Mouse (Mus musculus): ENCODE results near the gene Gas2l2. TPM values are rescaled to one million over a fixed set of nuclear protein-coding genes. Genes with fewer than 3 reads are reported as not detected.

Gene Gas2l2
- polyA plus RNA-seq, 1 experiment: not detected

DNA sequence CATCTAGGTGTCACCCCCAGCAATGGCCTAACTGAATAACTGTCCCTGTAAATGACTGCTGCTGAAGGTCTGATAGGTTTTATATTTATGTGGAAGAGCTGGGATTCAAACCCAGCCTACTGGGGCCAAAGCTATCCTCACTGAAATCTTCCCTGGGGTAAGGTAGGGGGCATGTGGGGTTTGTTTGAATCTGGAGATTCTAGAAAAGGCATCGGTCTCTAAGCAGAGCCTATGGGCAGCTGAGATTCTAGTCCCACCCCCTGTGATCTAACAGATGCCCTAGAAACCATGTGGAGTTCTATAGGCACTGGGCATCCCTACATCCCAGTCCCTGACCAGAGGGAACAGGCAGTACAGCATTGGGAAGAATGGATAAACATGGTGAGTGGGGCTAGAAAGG is 8.1 kb upstream of the Gas2l2 start, which contains the start of gene 1700020L24Rik:
TSS of gene 1700020L24Rik (plus strand) at position 301 of the 400 bp plus-strand sequence.
- WGBS: 88% methylated on average over 1 of the region's 1 CpGs
- no peak within 1 kb of the TSS for H3K4me3 ChIP-seq (ENCODE audit: insufficient read depth, low read depth, low read length)
- H3K4me1 ChIP-seq (ENCODE audit: control insufficient read depth, insufficient read depth, low read length): peaks cover 4% of the 10 kb centered on the region
- TF ChIP-seq CTCF (IDR thresholded peaks at IDR 0.05; ENCODE audit: insufficient read depth, low read depth, low read length) (no peak), POLR2A (IDR thresholded peaks at IDR 0.05; ENCODE audit: insufficient read depth, low read depth, low read length) (no peak)
- H3K27ac ChIP-seq (ENCODE audit: insufficient read depth, low read depth, low read length): no peak within 1 kb of the TSS

DNA sequence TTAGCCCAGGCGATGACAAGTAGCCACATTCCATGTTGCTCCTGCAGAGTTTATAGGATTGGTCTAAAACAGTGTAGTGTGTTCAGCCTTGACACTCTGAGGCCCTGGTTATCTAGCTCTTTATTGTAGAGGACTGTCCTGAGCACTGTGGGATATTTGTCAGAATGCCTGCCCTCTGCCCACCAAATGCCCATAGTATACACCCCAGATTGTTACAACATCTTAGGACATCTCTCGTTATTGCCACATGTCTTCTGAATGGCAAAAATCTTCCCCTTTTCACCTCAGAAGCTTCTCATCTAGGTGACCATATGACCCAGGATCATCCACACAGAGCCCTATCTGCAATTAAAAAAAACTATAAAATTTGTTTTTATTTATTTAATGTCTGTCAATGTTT is 3.3 kb upstream of the Gas2l2 start:
- no peak overlapping the region for H3K4me3 ChIP-seq (ENCODE audit: insufficient read depth, low read depth, low read length)
- no peak overlapping the region for H3K27ac ChIP-seq (ENCODE audit: insufficient read depth, low read depth, low read length)
- TF ChIP-seq POLR2A (IDR thresholded peaks at IDR 0.05; ENCODE audit: insufficient read depth, low read depth, low read length) (no peak), CTCF (IDR thresholded peaks at IDR 0.05; ENCODE audit: insufficient read depth, low read depth, low read length) (no peak)
- WGBS: 91% methylated on average over 2 of the region's 2 CpGs
- peaks cover 14% of the 10 kb centered on the region for H3K4me1 ChIP-seq (ENCODE audit: control insufficient read depth, insufficient read depth, low read length)

DNA sequence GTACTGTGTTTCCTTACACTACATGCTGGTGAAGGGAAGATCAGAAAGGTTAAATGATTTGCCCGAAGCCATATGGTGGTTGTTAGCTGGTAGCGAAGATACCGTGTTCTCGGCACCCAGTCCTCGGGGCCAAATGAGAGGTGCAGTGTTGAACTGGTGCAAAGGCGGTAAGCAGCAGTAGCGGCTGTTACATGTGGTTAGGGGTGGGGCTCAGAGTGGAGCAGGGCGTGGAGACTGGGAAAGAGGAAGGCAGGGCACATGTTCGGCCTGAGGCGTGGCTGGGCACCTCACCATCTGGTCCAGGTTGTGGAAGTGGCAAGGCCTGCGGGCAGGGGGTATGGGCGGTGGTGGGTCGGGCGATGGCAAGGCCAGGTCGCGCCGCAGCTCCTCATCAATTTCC is 2.3 kb downstream of the Gas2l2 start:
- TF ChIP-seq CTCF (IDR thresholded peaks at IDR 0.05; ENCODE audit: insufficient read depth, low read depth, low read length): no peak
- no peak for TF ChIP-seq POLR2A (IDR thresholded peaks at IDR 0.05; ENCODE audit: insufficient read depth, low read depth, low read length)
- Histone ChIP-seq H3K4me3 (ENCODE audit: insufficient read depth, low read depth, low read length) (peak overlapping the region; percentile 21), H3K27ac (ENCODE audit: insufficient read depth, low read depth, low read length) (no peak overlapping the region), H3K4me1 (ENCODE audit: control insufficient read depth, insufficient read depth, low read length) (peaks cover 22% of the 10 kb centered on the region)
- WGBS: 41% methylated on average over 17 of the region's 17 CpGs

DNA sequence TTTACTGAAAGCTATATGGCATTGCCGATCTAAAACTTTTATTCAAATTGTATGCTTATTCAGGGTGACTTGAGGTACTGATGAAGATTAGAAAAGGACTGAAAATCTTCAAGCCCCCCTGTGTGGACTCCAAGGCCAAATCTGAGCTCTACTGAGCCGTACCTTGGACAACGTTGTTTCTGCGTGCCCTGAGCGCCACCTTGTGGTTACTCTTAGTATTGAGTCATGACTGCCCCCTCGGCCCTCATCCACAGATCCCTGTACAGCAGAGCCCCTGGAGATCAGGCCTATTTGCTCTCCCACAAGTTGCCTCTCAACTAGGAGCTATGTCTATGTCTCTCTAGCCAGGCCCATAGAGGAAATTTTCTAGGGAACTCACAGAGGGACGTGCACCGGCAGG is 4.6 kb downstream of the Gas2l2 start:
- TF ChIP-seq POLR2A (IDR thresholded peaks at IDR 0.05; ENCODE audit: insufficient read depth, low read depth, low read length): no peak
- peak; percentile 82 for TF ChIP-seq CTCF (IDR thresholded peaks at IDR 0.05; ENCODE audit: insufficient read depth, low read depth, low read length)
- Histone ChIP-seq H3K27ac (ENCODE audit: insufficient read depth, low read depth, low read length) (no peak overlapping the region), H3K4me3 (ENCODE audit: insufficient read depth, low read depth, low read length) (no peak overlapping the region), H3K4me1 (ENCODE audit: control insufficient read depth, insufficient read depth, low read length) (peaks cover 26% of the 10 kb centered on the region)
- 8% methylated on average over 8 of the region's 8 CpGs for WGBS

DNA sequence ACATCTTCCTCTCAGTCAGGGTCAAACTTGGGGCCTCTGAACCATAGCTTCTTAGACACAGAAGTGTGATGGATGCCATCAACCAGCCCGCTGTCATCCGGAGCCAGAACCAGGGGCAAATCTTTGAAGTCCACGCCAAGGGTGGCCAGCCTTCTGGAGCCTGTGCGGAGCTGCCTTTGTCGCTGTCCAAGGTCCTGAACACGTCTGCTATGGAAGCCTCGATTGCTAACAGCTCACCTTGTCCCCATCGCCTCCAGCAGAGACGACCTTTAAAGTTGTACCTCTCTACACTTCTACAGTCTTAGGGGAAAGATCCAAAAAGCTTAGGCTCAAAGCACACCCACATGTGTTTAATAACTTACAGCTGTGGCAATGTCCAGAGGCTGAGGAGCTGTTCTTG is 8.0 kb downstream of the Gas2l2 start:
- Histone ChIP-seq H3K27ac (ENCODE audit: insufficient read depth, low read depth, low read length) (no peak overlapping the region), H3K4me1 (ENCODE audit: control insufficient read depth, insufficient read depth, low read length) (peaks cover 43% of the 10 kb centered on the region), H3K4me3 (ENCODE audit: insufficient read depth, low read depth, low read length) (no peak overlapping the region)
- no peak for TF ChIP-seq POLR2A (IDR thresholded peaks at IDR 0.05; ENCODE audit: insufficient read depth, low read depth, low read length)
- TF ChIP-seq CTCF (IDR thresholded peaks at IDR 0.05; ENCODE audit: insufficient read depth, low read depth, low read length): no peak
- WGBS: 21% methylated on average over 9 of the region's 9 CpGs

DNA sequence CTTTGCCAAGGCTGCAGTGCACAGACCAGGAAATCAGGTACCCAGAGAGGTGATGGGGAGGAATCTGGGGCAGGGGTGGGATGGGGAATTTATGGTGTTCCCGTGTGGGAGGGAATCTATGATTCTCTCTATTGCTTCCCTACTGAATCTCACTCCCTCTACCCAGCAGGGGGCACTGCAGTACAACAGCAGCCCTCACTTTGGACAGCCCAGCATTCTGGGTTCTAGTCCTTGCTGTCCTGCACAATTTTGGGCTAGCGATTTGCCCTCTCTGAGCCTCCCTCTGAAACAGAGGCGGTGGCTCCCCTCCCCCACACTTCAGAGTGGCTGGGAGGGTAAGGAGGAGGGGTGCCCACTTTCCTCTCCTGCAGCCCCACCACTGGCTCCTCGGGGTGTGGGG is 8.9 kb downstream of the Gas2l2 start:
- no peak for TF ChIP-seq POLR2A (IDR thresholded peaks at IDR 0.05; ENCODE audit: insufficient read depth, low read depth, low read length)
- TF ChIP-seq CTCF (IDR thresholded peaks at IDR 0.05; ENCODE audit: insufficient read depth, low read depth, low read length): no peak
- WGBS: 23% methylated on average over 4 of the region's 4 CpGs

DNA sequence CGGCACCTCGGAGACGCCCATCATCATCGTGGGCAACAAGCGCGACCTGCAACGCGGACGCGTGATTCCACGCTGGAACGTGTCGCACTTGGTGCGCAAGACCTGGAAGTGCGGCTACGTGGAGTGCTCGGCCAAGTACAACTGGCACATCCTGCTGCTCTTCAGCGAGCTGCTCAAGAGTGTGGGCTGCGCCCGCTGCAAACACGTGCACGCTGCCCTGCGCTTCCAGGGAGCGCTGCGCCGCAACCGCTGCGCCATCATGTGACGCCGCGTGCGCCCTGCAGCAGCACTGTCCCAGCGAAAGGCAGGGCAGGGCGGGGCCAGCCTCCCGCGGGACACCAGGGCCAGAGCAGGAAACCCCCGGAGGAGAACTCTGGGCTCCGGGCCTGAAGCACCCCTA is 10.7 kb downstream of the Gas2l2 start:
- WGBS: 7% methylated on average over 38 of the region's 38 CpGs
- TF ChIP-seq CTCF (IDR thresholded peaks at IDR 0.05; ENCODE audit: insufficient read depth, low read depth, low read length): 0 out of 2 replicates have a peak, but pooled peaks have one; percentile 8
- no peak for TF ChIP-seq POLR2A (IDR thresholded peaks at IDR 0.05; ENCODE audit: insufficient read depth, low read depth, low read length)
- peak overlapping the region; percentile 57; the same call in 1 of the 2 replicates for H3K27ac ChIP-seq (ENCODE audit: insufficient read depth, low read depth, low read length)
- H3K4me1 ChIP-seq (ENCODE audit: control insufficient read depth, insufficient read depth, low read length): peaks cover 50% of the 10 kb centered on the region
- H3K4me3 ChIP-seq (ENCODE audit: insufficient read depth, low read depth, low read length): no peak overlapping the region

More for the DNA sequence above, 8.9 kb downstream of the Gas2l2 start:
- H3K27ac ChIP-seq (ENCODE audit: insufficient read depth, low read depth, low read length): no peak overlapping the region
- no peak overlapping the region for H3K4me3 ChIP-seq (ENCODE audit: insufficient read depth, low read depth, low read length)
- peaks cover 51% of the 10 kb centered on the region for H3K4me1 ChIP-seq (ENCODE audit: control insufficient read depth, insufficient read depth, low read length)

DNA sequence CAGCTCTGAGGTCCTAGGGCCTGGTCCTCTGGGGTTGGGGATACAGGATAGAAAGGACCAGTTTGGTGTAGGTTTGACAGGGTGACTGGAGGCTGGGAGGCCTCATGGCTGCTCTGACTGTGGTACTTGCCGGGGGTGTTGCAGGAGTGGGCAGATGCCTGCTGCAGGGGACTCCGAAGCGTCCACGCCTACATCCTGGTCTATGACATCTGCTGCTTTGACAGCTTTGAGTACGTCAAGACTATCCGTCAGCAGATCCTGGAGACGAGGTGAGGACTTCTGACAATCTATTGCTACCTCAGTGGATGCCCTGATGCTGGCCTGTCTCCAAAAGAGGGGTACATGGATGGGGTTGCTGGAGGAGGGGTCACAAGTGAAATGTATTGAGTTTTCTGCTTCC is 11.5 kb downstream of the Gas2l2 start:
- H3K27ac ChIP-seq (ENCODE audit: insufficient read depth, low read depth, low read length): peak overlapping the region; percentile 75
- H3K4me3 ChIP-seq (ENCODE audit: insufficient read depth, low read depth, low read length): no peak overlapping the region
- peaks cover 53% of the 10 kb centered on the region for H3K4me1 ChIP-seq (ENCODE audit: control insufficient read depth, insufficient read depth, low read length)
- WGBS: 48% methylated on average over 7 of the region's 7 CpGs
- TF ChIP-seq POLR2A (IDR thresholded peaks at IDR 0.05; ENCODE audit: insufficient read depth, low read depth, low read length) (no peak), CTCF (IDR thresholded peaks at IDR 0.05; ENCODE audit: insufficient read depth, low read depth, low read length) (no peak)

DNA sequence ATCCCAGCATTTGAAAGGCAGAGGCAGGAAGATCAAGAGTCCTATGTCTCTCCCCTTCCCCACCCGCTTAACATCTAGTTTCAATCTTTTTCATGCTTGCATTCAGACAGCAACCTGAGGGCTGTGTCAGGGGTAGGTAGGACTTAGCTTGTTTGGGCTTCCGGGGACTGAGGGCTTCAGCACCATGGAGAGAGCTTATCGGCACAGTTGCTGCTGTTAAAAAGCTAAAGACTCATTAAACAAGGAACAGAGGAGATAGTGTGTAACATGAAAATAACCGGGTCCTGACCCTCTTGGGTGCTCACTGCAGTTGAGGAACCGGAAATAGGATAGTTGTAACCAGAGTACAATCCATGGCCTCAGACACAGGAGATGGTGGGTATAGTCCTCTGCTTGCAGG is 12.2 kb downstream of the Gas2l2 start:
- 13% methylated on average over 5 of the region's 5 CpGs for WGBS
- Histone ChIP-seq H3K4me1 (ENCODE audit: control insufficient read depth, insufficient read depth, low read length) (peaks cover 58% of the 10 kb centered on the region), H3K4me3 (ENCODE audit: insufficient read depth, low read depth, low read length) (no peak overlapping the region), H3K27ac (ENCODE audit: insufficient read depth, low read depth, low read length) (peak overlapping the region; percentile 75)
- no peak for TF ChIP-seq POLR2A (IDR thresholded peaks at IDR 0.05; ENCODE audit: insufficient read depth, low read depth, low read length)
- TF ChIP-seq CTCF (IDR thresholded peaks at IDR 0.05; ENCODE audit: insufficient read depth, low read depth, low read length): no peak

DNA sequence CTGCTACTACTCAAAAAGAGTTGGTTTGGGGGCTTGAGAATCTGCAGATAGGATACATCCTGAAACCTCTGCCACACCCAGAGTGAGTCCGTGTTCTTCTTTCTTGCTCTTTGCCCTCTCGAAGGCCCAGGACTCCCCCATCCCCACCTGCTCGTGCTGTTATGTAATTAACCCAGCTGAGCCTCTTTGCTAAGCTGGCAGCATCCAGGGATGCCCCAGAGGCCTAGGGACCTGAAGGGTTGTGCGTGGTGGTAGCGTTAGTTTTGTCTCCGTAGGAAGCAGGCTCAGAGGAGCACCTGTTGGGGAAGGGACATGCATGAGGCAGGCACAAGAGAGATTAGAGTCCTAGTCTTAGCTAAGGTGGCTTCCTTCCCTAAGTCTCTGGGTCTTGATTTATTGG is 18.7 kb downstream of the Gas2l2 start:
- Histone ChIP-seq H3K4me1 (ENCODE audit: control insufficient read depth, insufficient read depth, low read length) (peaks cover 16% of the 10 kb centered on the region), H3K27ac (ENCODE audit: insufficient read depth, low read depth, low read length) (peak overlapping the region; percentile 92), H3K4me3 (ENCODE audit: insufficient read depth, low read depth, low read length) (peak overlapping the region; percentile 77)
- TF ChIP-seq CTCF (IDR thresholded peaks at IDR 0.05; ENCODE audit: insufficient read depth, low read depth, low read length) (no peak), POLR2A (IDR thresholded peaks at IDR 0.05; ENCODE audit: insufficient read depth, low read depth, low read length) (no peak)
- 17% methylated on average over 6 of the region's 6 CpGs for WGBS
